Mouse (Mus musculus): Measurements from ENCODE around the gene Apcs. TPM values are rescaled to one million over a fixed set of nuclear protein-coding genes. Genes with fewer than 3 reads are reported as not detected.

The Apcs gene
- total RNA-seq (2017), result not detected in 2 replicates

DNA sequence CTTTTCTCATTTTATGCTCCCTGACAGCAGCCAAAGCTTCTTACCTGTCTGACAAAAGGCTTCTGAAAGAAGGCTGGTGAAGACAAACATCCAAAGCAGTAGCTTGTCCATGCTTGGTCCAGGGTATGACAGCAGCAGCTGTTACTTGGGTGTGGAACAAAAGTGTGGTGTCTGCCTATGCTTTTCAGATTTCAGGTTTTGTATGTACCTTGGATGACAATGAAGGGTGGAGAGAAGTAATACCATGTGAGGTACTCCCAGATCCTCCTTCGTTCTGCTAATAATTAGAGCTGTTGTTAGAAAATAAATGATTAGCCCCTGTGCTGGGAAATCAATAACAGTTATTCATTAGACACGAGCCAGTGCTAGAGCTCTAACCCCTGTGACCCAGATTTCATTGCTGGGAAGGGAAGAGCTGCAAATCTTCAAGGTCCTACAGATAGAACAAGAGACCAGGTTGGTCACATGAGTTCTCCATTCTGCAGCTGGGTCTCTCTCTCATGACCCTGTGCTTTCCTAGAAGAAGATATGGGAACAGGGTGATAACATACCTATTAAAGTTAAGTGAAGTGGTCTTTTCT lies at the start of gene Apcs:
Gene Apcs, minus strand, starts transcription at position 265 of the 581 bp plus-strand sequence.
- no peak for ATAC-seq (ENCODE audit: extremely low read depth, insufficient number of reproducible peaks, low FRiP score, poor library complexity, severe bottlenecking)

DNA sequence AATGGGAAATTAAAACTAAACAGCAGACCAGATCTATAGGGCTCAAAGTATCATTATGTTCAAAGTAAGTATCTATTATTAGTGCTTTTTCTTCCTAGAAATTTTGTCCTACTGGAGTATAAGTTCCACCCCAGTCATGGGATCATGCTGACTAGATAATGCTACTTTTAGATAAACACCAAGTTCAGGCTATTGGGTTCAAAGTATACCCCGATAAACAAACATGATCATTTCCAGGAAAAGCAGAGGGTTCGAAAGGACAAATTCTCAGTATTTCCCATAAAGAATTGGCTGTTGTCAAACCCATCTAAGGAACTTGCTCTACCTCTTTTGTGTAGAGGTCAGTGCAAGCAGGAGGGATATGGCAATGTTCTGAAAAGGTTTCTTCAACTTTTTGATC lies 37.4 kb upstream of the Apcs start:
- ATAC-seq (ENCODE audit: extremely low read depth, insufficient number of reproducible peaks, low FRiP score, poor library complexity, severe bottlenecking), result no peak

DNA sequence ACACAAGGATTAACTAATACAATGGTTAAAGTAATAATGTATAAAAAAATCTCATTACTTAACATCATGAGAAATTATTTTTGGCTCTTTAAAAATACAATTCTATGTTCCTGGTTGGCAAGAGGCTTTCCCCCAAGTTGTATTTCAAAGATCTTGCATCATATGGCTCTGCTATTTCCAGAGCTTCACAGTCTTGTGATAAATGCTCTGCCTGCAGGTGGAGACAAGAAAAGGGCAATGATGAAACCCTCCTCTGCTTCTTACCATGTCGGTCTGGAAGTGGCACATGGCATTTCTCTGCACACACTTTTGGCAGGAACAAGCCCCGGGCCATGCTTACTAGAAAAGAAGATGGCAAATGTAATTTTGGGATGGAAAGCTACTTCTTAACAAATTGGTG lies 23.6 kb upstream of the Apcs start:
- no peak for ATAC-seq (ENCODE audit: extremely low read depth, insufficient number of reproducible peaks, low FRiP score, poor library complexity, severe bottlenecking)

DNA sequence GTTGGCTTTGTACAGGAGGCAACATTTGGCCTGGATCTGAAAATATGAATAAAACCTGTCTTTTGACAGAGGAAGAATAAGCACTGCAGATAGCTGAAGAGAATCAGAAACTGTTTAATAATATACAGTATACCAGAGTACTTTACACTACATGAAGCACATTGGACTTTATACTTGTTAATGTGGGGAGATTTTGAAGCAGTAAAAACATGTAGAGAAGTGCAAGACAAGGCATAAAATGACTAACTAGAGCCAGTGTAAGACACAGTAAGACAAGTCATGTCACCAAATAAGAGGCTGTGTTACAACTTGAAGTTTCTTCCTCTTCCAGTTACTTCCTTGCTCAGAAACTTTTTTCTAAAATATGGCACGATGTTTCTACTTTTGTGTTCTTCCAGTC lies 22.3 kb upstream of the Apcs start:
- ATAC-seq (ENCODE audit: extremely low read depth, insufficient number of reproducible peaks, low FRiP score, poor library complexity, severe bottlenecking), result no peak

DNA sequence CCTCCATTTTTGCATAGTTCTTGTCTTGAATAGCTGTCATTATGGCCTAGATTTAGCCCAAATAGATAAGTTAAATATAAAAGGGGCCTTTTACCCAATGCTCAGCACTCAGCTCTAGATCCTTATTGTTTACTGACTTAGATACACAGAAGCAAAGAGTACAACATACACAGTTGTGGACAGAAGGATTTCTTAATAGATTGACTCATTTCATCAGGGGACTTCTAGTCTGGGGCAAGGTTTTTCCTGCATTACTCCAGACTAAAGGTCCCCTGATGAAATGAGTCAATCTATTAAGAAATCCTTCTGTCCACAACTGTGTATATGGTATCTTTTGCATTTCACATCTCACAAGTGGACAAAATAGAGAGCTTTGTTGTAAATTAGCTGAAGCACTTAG lies 8.5 kb upstream of the Apcs start:
- ATAC-seq (ENCODE audit: extremely low read depth, insufficient number of reproducible peaks, low FRiP score, poor library complexity, severe bottlenecking), result no peak

DNA sequence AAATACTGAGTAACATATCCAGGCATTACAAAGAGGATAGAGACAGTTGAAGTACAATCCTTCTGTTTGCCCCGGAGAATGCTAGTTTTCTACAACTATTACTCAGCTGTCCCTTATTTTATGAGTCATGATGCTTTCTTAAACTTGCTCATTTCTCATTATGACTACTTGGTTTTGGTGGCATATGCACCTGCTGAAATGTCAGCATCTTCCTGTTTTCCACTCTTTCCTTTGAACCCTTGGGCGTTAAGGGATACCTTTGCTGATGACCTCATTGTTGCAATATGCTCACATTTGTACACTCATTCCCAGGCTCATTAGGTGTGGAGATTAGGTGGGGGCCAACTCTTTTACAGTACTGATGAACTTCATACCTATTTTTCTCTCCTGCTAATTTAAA lies 594 bp upstream of the Apcs start:
- ATAC-seq (ENCODE audit: extremely low read depth, insufficient number of reproducible peaks, low FRiP score, poor library complexity, severe bottlenecking), result no peak

DNA sequence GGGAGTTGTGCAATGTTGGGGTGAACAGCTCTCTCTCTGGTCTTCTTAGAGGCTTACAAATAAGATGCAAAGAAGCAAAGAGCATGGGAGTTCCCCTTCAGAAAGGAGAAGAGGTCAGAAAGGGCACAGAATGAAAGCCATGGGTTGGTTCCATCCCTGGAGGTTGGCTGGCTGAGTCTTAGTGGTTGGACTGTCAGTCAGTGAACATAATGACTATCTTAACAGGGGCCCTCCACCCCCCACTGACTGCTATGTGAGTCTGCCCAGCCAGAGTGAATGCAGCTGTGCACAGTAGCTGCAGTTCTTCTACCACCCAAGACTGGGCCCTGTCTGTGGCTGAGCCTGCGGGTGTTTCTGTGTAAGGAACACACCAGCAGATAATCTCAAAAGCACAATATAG lies 18.2 kb downstream of the Apcs start:
- no peak for ATAC-seq (ENCODE audit: extremely low read depth, insufficient number of reproducible peaks, low FRiP score, poor library complexity, severe bottlenecking)

DNA sequence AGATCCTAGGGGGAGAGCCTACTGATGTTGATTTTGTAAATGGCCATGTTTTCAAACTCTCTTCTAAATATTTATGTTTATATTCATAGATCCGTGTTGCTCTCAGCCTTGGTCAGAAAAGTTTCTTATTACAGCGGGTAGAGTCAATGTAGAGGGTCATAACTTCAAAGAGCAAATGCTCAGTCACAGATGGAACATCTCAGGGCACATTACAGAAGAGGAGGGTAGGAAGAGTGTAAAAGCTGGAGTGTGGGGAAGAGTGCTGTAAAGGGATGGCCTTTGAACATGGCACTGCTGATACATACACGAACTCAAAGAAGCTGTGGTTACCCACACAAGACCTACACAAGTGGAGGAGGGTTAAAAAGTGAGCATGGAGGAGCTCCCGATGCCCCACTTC lies 19.6 kb downstream of the Apcs start:
- ATAC-seq (ENCODE audit: extremely low read depth, insufficient number of reproducible peaks, low FRiP score, poor library complexity, severe bottlenecking), result no peak

DNA sequence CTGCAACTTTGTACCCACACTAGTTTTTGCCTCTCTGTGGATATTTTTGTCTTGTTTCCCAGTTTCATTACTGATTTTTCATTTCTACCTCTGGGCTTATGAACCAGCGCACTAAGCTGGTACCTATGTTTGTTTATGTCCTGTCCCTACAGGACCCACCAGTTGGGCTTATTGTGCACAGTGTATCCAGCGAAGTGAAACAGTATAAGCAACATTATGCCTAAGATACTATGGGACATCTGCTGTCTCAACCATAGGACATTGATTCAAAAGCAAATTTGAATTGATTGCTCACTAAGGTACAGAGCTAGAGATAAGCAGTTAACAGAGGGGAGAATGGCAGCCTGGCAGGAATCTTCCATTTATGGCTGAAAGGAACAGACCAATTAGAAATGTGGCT lies 46.7 kb downstream of the Apcs start:
- ATAC-seq (ENCODE audit: extremely low read depth, insufficient number of reproducible peaks, low FRiP score, poor library complexity, severe bottlenecking), result no peak

DNA sequence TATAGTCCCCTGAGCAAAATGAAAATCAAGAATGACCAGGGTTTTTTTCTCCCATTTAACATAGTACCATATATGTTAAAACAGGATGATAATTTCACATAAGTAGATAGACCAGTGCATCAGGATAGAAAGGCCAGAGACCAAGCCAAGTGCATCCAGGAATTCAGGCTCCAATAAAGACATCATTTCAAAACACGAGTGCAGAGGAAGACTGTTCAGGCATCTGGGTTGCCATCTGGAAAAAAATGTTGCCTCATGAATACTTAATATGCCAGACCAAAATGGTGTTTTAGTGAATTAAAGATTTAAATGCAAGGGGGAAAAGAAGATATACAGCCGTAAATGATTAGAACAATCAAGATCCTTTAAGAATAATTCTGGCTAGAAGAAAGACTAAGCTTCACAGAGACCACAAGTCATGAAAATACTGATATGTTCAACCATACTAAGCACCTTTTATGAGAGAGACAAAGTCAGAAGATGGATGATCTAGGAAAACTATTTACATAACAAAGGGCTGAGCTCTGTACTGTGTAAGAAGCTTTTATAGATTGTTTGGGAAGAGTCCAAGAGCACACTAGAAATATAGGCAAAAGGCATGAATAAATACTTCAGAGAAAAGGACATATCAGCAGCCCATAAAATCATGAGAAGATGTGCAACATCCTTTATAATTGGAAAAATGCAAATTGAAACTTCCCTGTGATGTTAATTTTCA lies 47.6 kb downstream of the Apcs start:
- no peak for ATAC-seq (ENCODE audit: extremely low read depth, insufficient number of reproducible peaks, low FRiP score, poor library complexity, severe bottlenecking)

Other genes starting within 250 kb of the Apcs start
- gene Crp, start 197.0 kb downstream of the Apcs start, total RNA-seq (2017), result not detected in 2 replicates
- 0.23 TPM in 1 of 2 replicates, not detected in the other for gene Olfr16, start 55.4 kb upstream of the Apcs start, total RNA-seq (2017)
- gene Olfr1408, start 242.3 kb upstream of the Apcs start, total RNA-seq (2017), result 0.12 TPM in 1 of 2 replicates, not detected in the other

Measured in neutrophil, adult 5-6 weeks (primary cell).